Mouse (Mus musculus): Measurements from ENCODE around the gene Elf4.

The Elf4 gene

GRCm38 (mm10) chrX:48365836-48366577 is 96.9 kb downstream of the Elf4 start:
- DNase-seq (ENCODE audit: low read depth) = no peak
